Comparison of ENCODE assay signal across 18 mouse cellular contexts in genomic region chr7:139476700-139477099, GRCm38 (mm10).
"Had no signal": no experiment of that assay in that cellular context is flagged by ENCODE, and none has a peak within 500 bp of the region (broad histone marks: within the 10 kb centered on the region; RNA-seq: fewer than 3 reads in every experiment).

No protein-coding gene starts in this region.

- ATAC-seq: liver, postnatal 0 days; midbrain, embryonic 16.5 days had no signal

- H3K27ac ChIP-seq: liver, embryonic 15.5 days; macrophage; midbrain, embryonic 10.5 days; midbrain, embryonic 12.5 days; neural tube, embryonic 13.5 days; neural tube, embryonic 15.5 days; stomach, embryonic 15.5 days; stomach, postnatal 0 days had no signal

- H3K9ac ChIP-seq: liver, embryonic 15.5 days; liver, postnatal 0 days; lung, embryonic 14.5 days; midbrain, embryonic 12.5 days; neural tube, embryonic 13.5 days; neural tube, embryonic 15.5 days; stomach, embryonic 15.5 days had no signal

- H3K4me1 ChIP-seq: midbrain, embryonic 12.5 days; neural tube, embryonic 13.5 days; neural tube, embryonic 15.5 days had no signal

- H3K4me2 ChIP-seq: liver, embryonic 15.5 days; lung, embryonic 14.5 days; midbrain, embryonic 12.5 days; neural tube, embryonic 13.5 days; neural tube, embryonic 15.5 days; stomach, embryonic 15.5 days had no signal

- H3K27me3 ChIP-seq: liver, embryonic 15.5 days; stomach, embryonic 15.5 days had no signal

- H3K4me3 ChIP-seq: liver, embryonic 15.5 days; midbrain, embryonic 10.5 days; midbrain, embryonic 12.5 days; myocyte; neural tube, embryonic 13.5 days; neural tube, embryonic 15.5 days; stomach, embryonic 15.5 days had no signal

- H3K36me3 ChIP-seq: liver, embryonic 15.5 days; neural tube, embryonic 13.5 days; neural tube, embryonic 15.5 days; stomach, embryonic 15.5 days had no signal

- DNase-seq: liver, postnatal 0 days; lung, embryonic 14.5 days; lung, postnatal 10 days; midbrain, embryonic 14.5 days; right cerebral cortex, postnatal 14 days; thymus, adult 2 months; thymus, postnatal 25 days; thymus, postnatal 4 days had no signal

- H3K9me3 ChIP-seq: liver, embryonic 15.5 days; midbrain, embryonic 10.5 days; midbrain, embryonic 12.5 days; neural tube, embryonic 13.5 days; neural tube, embryonic 15.5 days; stomach, embryonic 15.5 days had no signal
